Mouse (Mus musculus): ENCODE data around the gene Cnnm3. TPM values are rescaled to one million over a fixed set of nuclear protein-coding genes. Genes with fewer than 3 reads are reported as not detected.
A peak's percentile ranks its signal among the peaks of the same experiment; 100 is the strongest.
"Not testable (repeated sequence)": the region's sequence is repeated elsewhere in the genome, so short reads cannot be mapped to it uniquely, and the experiment has no call there.

Cnnm3 gene
- polyA plus RNA-seq, 1 experiment from 2014 or later = 5.0 TPM

DNA sequence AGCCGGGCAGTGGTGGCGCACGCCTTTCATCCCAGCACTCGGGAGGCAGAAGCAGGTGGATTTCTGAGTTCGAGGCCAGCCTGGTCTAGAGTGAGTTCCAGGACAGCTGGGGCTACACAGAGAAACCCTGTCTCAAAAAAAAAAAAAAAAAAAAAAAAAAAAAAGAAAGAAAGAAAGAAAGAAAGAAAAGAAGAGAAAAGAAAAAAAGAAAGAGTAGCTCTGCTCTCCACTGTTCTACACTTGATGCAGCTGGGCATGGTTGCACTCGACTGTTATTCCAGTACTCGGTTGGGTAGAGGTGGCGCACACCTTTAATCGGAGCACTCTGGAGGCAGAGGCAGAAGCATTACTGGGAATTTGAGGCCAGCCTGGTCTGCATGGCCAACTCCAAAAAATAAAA, 25.1 kb downstream of the Cnnm3 start, which contains the start of gene Ankrd23:
Gene Ankrd23, minus strand, starts transcription at position 101 of the 400 bp plus-strand sequence.
- H3K9ac ChIP-seq (ENCODE audit: low read depth, low read length); H3K27me3 ChIP-seq (replicated peaks; ENCODE audit: control insufficient read depth, insufficient read depth, low read length); H3K4me1 ChIP-seq (ENCODE audit: control insufficient read depth, insufficient read depth, low read depth, low read length); H3K4me3 ChIP-seq (ENCODE audit: low read length); ATAC-seq; H3K27ac ChIP-seq (ENCODE audit: low read depth, low read length); H3K9me3 ChIP-seq (ENCODE audit: control insufficient read depth, low read length); H3K4me2 ChIP-seq (ENCODE audit: low read length): not testable (repeated sequence)
- peaks cover 13% of the 10 kb centered on the region for H3K36me3 ChIP-seq (ENCODE audit: control insufficient read depth, insufficient read depth, low read length)
- WGBS = 93% methylated on average over 9 of the region's 9 CpGs

- ATAC-seq = no peak
- no peaks in the 10 kb centered on the region for H3K27me3 ChIP-seq (replicated peaks; ENCODE audit: control insufficient read depth, insufficient read depth, low read length)
- no peak overlapping the region for H3K27ac ChIP-seq (ENCODE audit: low read depth, low read length)
- no peaks in the 10 kb centered on the region for H3K9me3 ChIP-seq (ENCODE audit: control insufficient read depth, low read length)
- 89% methylated on average over 4 of the region's 4 CpGs for WGBS
- peaks cover 3% of the 10 kb centered on the region; the same call in 1 of the 2 replicates for H3K4me1 ChIP-seq (ENCODE audit: control insufficient read depth, insufficient read depth, low read depth, low read length)
- no peak overlapping the region for H3K4me2 ChIP-seq (ENCODE audit: low read length)
- peaks cover 15% of the 10 kb centered on the region for H3K36me3 ChIP-seq (ENCODE audit: control insufficient read depth, insufficient read depth, low read length)
- no peak overlapping the region for H3K9ac ChIP-seq (ENCODE audit: low read depth, low read length)
- no peak overlapping the region for H3K4me3 ChIP-seq (ENCODE audit: low read length)
Observed at GRCm38 (mm10) chr1:36538727-36539126, 27.1 kb downstream of the Cnnm3 start.

- no peak for ATAC-seq
- WGBS = 64% methylated on average over 5 of the region's 9 CpGs
- H3K4me2 ChIP-seq (ENCODE audit: low read length) = no peak within 1 kb of the TSS
- H3K27ac ChIP-seq (ENCODE audit: low read depth, low read length) = no peak within 1 kb of the TSS
- no peak within 1 kb of the TSS for H3K9ac ChIP-seq (ENCODE audit: low read depth, low read length)
- peaks cover 3% of the 10 kb centered on the region; the same call in 1 of the 2 replicates for H3K4me1 ChIP-seq (ENCODE audit: control insufficient read depth, insufficient read depth, low read depth, low read length)
- H3K27me3 ChIP-seq (replicated peaks; ENCODE audit: control insufficient read depth, insufficient read depth, low read length) = no peaks in the 10 kb centered on the region
- peaks cover 15% of the 10 kb centered on the region for H3K36me3 ChIP-seq (ENCODE audit: control insufficient read depth, insufficient read depth, low read length)
- H3K9me3 ChIP-seq (ENCODE audit: control insufficient read depth, low read length) = no peaks in the 10 kb centered on the region
- no peak within 1 kb of the TSS for H3K4me3 ChIP-seq (ENCODE audit: low read length)
Observed at GRCm38 (mm10) chr1:36539186-36539585, 27.5 kb downstream of the Cnnm3 start, which contains the start of gene Gm42417. Gene Gm42417, minus strand, starts transcription at chr1:36539429.

GRCm38 (mm10) chr1:36540132-36540531, 28.5 kb downstream of the Cnnm3 start:
- no peak overlapping the region for H3K4me2 ChIP-seq (ENCODE audit: low read length)
- 91% methylated on average over 11 of the region's 11 CpGs for WGBS
- no peak overlapping the region for H3K4me3 ChIP-seq (ENCODE audit: low read length)
- no peak for ATAC-seq
- peaks cover 15% of the 10 kb centered on the region for H3K36me3 ChIP-seq (ENCODE audit: control insufficient read depth, insufficient read depth, low read length)
- H3K9ac ChIP-seq (ENCODE audit: low read depth, low read length) = no peak overlapping the region
- H3K9me3 ChIP-seq (ENCODE audit: control insufficient read depth, low read length) = no peaks in the 10 kb centered on the region
- peaks cover 3% of the 10 kb centered on the region; the same call in 1 of the 2 replicates for H3K4me1 ChIP-seq (ENCODE audit: control insufficient read depth, insufficient read depth, low read depth, low read length)
- no peaks in the 10 kb centered on the region for H3K27me3 ChIP-seq (replicated peaks; ENCODE audit: control insufficient read depth, insufficient read depth, low read length)
- H3K27ac ChIP-seq (ENCODE audit: low read depth, low read length) = no peak overlapping the region

- Histone ChIP-seq H3K27ac (ENCODE audit: low read depth, low read length) (no peak overlapping the region), H3K9ac (ENCODE audit: low read depth, low read length) (no peak overlapping the region), H3K4me2 (ENCODE audit: low read length) (no peak overlapping the region), H3K9me3 (ENCODE audit: control insufficient read depth, low read length) (no peaks in the 10 kb centered on the region), H3K4me1 (ENCODE audit: control insufficient read depth, insufficient read depth, low read depth, low read length) (peaks cover 7% of the 10 kb centered on the region; the same call in 1 of the 2 replicates), H3K4me3 (ENCODE audit: low read length) (no peak overlapping the region), H3K36me3 (ENCODE audit: control insufficient read depth, insufficient read depth, low read length) (peaks cover 15% of the 10 kb centered on the region), H3K27me3 (replicated peaks; ENCODE audit: control insufficient read depth, insufficient read depth, low read length) (no peaks in the 10 kb centered on the region)
- ATAC-seq = no peak
- 92% methylated on average over 12 of the region's 12 CpGs for WGBS
Observed at GRCm38 (mm10) chr1:36540807-36541206, 29.1 kb downstream of the Cnnm3 start.

GRCm38 (mm10) chr1:36541844-36542243, 30.2 kb downstream of the Cnnm3 start:
- no peak overlapping the region for H3K9ac ChIP-seq (ENCODE audit: low read depth, low read length)
- no peak overlapping the region for H3K4me2 ChIP-seq (ENCODE audit: low read length)
- no peak overlapping the region for H3K4me3 ChIP-seq (ENCODE audit: low read length)
- H3K27me3 ChIP-seq (replicated peaks; ENCODE audit: control insufficient read depth, insufficient read depth, low read length) = no peaks in the 10 kb centered on the region
- H3K9me3 ChIP-seq (ENCODE audit: control insufficient read depth, low read length) = no peaks in the 10 kb centered on the region
- H3K4me1 ChIP-seq (ENCODE audit: control insufficient read depth, insufficient read depth, low read depth, low read length) = peaks cover 9% of the 10 kb centered on the region
- H3K36me3 ChIP-seq (ENCODE audit: control insufficient read depth, insufficient read depth, low read length) = peaks cover 15% of the 10 kb centered on the region
- no peak overlapping the region for H3K27ac ChIP-seq (ENCODE audit: low read depth, low read length)
- WGBS = 88% methylated on average over 16 of the region's 16 CpGs
- ATAC-seq = no peak

- H3K4me2 ChIP-seq (ENCODE audit: low read length) = no peak overlapping the region
- no peak overlapping the region for H3K27ac ChIP-seq (ENCODE audit: low read depth, low read length)
- ATAC-seq = no peak
- peaks cover 14% of the 10 kb centered on the region for H3K4me1 ChIP-seq (ENCODE audit: control insufficient read depth, insufficient read depth, low read depth, low read length)
- no peak overlapping the region for H3K4me3 ChIP-seq (ENCODE audit: low read length)
- H3K9me3 ChIP-seq (ENCODE audit: control insufficient read depth, low read length) = no peaks in the 10 kb centered on the region
- no peak overlapping the region for H3K9ac ChIP-seq (ENCODE audit: low read depth, low read length)
- peaks cover 15% of the 10 kb centered on the region for H3K36me3 ChIP-seq (ENCODE audit: control insufficient read depth, insufficient read depth, low read length)
- 94% methylated on average over 9 of the region's 9 CpGs for WGBS
- H3K27me3 ChIP-seq (replicated peaks; ENCODE audit: control insufficient read depth, insufficient read depth, low read length) = no peaks in the 10 kb centered on the region
Observed at GRCm38 (mm10) chr1:36542925-36543324, 31.3 kb downstream of the Cnnm3 start.

DNA sequence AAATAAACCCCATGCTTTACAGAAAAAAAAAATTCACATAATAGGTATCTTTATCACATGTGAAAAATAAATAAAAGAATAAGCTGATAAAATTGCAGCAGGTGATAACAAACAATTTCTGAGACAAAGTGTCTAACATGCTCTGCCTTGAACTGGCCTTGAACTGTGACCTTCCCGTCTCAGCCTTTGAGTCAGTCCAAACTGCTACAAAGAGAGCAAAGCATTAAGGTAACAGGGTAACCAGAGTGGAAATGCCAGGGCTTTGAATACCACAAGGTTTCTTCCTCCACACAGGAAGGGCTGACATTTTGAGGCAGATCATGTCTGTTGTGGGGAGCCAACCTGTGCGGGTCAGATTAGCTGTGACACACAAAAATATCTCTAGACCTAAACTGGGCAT, 33.7 kb downstream of the Cnnm3 start:
- ATAC-seq = no peak
- Histone ChIP-seq H3K4me1 (ENCODE audit: control insufficient read depth, insufficient read depth, low read depth, low read length) (peaks cover 20% of the 10 kb centered on the region), H3K9me3 (ENCODE audit: control insufficient read depth, low read length) (no peaks in the 10 kb centered on the region), H3K27ac (ENCODE audit: low read depth, low read length) (no peak overlapping the region), H3K27me3 (replicated peaks; ENCODE audit: control insufficient read depth, insufficient read depth, low read length) (no peaks in the 10 kb centered on the region), H3K9ac (ENCODE audit: low read depth, low read length) (no peak overlapping the region), H3K36me3 (ENCODE audit: control insufficient read depth, insufficient read depth, low read length) (peaks cover 16% of the 10 kb centered on the region), H3K4me3 (ENCODE audit: low read length) (no peak overlapping the region), H3K4me2 (ENCODE audit: low read length) (no peak overlapping the region; the same call in 1 of the 2 replicates)
- 74% methylated on average over 2 of the region's 2 CpGs for WGBS

DNA sequence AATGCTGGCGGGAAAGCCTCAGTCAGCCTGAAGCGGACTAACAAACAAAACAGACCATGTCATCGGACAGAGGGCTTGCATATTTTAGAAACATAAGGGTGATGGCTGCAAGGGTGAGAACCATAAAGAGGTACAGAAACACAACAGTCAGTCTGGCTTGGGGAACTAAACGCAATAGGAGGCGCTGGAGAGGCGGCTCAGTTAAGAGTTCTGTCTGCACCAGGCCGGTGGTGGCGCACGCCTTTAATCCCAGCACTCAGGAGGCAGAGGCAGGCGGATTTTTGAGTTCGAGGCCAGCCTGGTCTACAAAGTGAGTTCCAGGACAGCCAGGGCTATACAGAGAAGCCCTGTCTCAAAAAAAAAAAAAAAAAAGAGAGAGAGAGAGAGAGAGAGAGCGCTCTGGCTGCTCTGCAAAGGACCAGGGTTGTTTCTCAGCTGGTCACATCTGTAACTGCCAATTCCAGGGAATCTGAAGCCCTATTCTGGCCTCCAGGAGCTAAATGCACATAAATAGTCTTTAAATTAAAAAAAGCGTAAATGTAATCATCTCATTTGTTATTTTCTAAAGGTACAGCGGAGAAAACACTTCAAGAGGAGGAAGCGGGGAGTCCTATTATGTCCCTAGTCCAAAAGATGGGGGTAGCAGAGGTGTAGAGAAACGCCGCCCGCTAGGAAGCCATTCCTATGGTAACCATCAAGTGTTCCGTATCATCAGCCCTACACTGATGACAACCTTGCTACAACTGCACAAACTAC, 34.4 kb downstream of the Cnnm3 start:
- H3K36me3 ChIP-seq (ENCODE audit: control insufficient read depth, insufficient read depth, low read length) = peaks cover 19% of the 10 kb centered on the region
- peak overlapping the region; percentile 74 for H3K4me2 ChIP-seq (ENCODE audit: low read length)
- H3K27ac ChIP-seq (ENCODE audit: low read depth, low read length) = peak overlapping the region; percentile 58; the same call in 1 of the 2 replicates
- peaks cover 20% of the 10 kb centered on the region for H3K4me1 ChIP-seq (ENCODE audit: control insufficient read depth, insufficient read depth, low read depth, low read length)
- H3K9ac ChIP-seq (ENCODE audit: low read depth, low read length) = peak overlapping the region; percentile 69
- peak overlapping the region; percentile 55 for H3K4me3 ChIP-seq (ENCODE audit: low read length)
- no peaks in the 10 kb centered on the region for H3K27me3 ChIP-seq (replicated peaks; ENCODE audit: control insufficient read depth, insufficient read depth, low read length)
- 68% methylated on average over 18 of the region's 19 CpGs for WGBS
- ATAC-seq = no peak
- no peaks in the 10 kb centered on the region for H3K9me3 ChIP-seq (ENCODE audit: control insufficient read depth, low read length)

Data from hindbrain, embryonic 16.5 days (tissue).